Mouse (Mus musculus): ENCODE measurements at regions not wholly inside any gene's neighbourhood (a gene's known extent, or its start where the extent isn't known, plus 50 kb on each side); places are given as distances from the start of the nearest gene placed in this dataset.

GRCm38 (mm10) chr3:120810048-120810447 is 361.4 kb downstream of the Rwdd3 start:
- dilution Hi-C loops (cut with MboI; ENCODE audit: extremely low pct_ligation_motif_present, extremely low pct_unique_long_range_greater_than_20kb, low sequenced_read_pairs) (no loop called here), in situ Hi-C loops (cut with MboI; ENCODE audit: low pct_ligation_motif_present, low pct_unique_long_range_greater_than_20kb, low sequenced_read_pairs) (no loop called here)
- Histone ChIP-seq H3K27ac (ENCODE audit: insufficient read depth, low read depth) (no peak overlapping the region), H3K4me3 (replicated peaks in 1 of 3; ENCODE audit: low read depth in 2 of 3, low read length in 2 of 3, poor library complexity in 1 of 3) (no peak overlapping the region), H3K4me2 (ENCODE audit: insufficient read depth, low read depth, poor library complexity, severe bottlenecking) (no peak overlapping the region), H3K9me3 (replicated peaks; ENCODE audit: low read length) (peaks cover 59% of the 10 kb centered on the region), H3K9ac (ENCODE audit: insufficient read depth, low read depth) (no peak overlapping the region), H3K4me1 (ENCODE audit: control insufficient read depth in 1 of 2, insufficient read depth in 2 of 2) (no peaks in the 10 kb centered on the region), H3K79me2 (replicated peaks; ENCODE audit: control insufficient read depth, extremely low read depth, insufficient read depth, poor library complexity, severe bottlenecking) (no peaks in the 10 kb centered on the region), H3K27me3 (replicated peaks) (no peaks in the 10 kb centered on the region), H3K36me3 (replicated peaks in 1 of 2; ENCODE audit: control insufficient read depth in 1 of 2, insufficient read depth in 1 of 2, low read length in 1 of 2) (no peaks in the 10 kb centered on the region)
- TF ChIP-seq ZC3H11A (IDR thresholded peaks at IDR 0.05; ENCODE audit: low read depth, low read length): no peak
- DNase-seq (ENCODE audit: extremely low read depth): no peak

GRCm38 (mm10) chr3:120786659-120787058 is 384.8 kb downstream of the Rwdd3 start:
- H3K27ac ChIP-seq (ENCODE audit: insufficient read depth, low read depth): no peak overlapping the region
- peaks cover 52% of the 10 kb centered on the region for H3K9me3 ChIP-seq (replicated peaks; ENCODE audit: low read length)
- no peak overlapping the region for H3K4me3 ChIP-seq (replicated peaks in 1 of 3; ENCODE audit: low read depth in 2 of 3, low read length in 2 of 3, poor library complexity in 1 of 3)
- TF ChIP-seq ZNF384 (IDR thresholded peaks at IDR 0.05; ENCODE audit: low read depth, low read length): no peak
- no peak for TF ChIP-seq MAX (IDR thresholded peaks at IDR 0.05; ENCODE audit: low read length)
- H3K9ac ChIP-seq (ENCODE audit: insufficient read depth, low read depth): no peak overlapping the region
- no peak for DNase-seq (ENCODE audit: extremely low read depth)
- dilution Hi-C loops (cut with MboI; ENCODE audit: extremely low pct_ligation_motif_present, extremely low pct_unique_long_range_greater_than_20kb, low sequenced_read_pairs) (no loop called here), in situ Hi-C loops (cut with MboI; ENCODE audit: low pct_ligation_motif_present, low pct_unique_long_range_greater_than_20kb, low sequenced_read_pairs) (no loop called here)
- no peaks in the 10 kb centered on the region for H3K79me2 ChIP-seq (replicated peaks; ENCODE audit: control insufficient read depth, extremely low read depth, insufficient read depth, poor library complexity, severe bottlenecking)
- no peak overlapping the region for H3K4me2 ChIP-seq (ENCODE audit: insufficient read depth, low read depth, poor library complexity, severe bottlenecking)
- H3K4me1 ChIP-seq (ENCODE audit: control insufficient read depth in 1 of 2, insufficient read depth in 2 of 2): no peaks in the 10 kb centered on the region
- H3K36me3 ChIP-seq (replicated peaks in 1 of 2; ENCODE audit: control insufficient read depth in 1 of 2, insufficient read depth in 1 of 2, low read length in 1 of 2): no peaks in the 10 kb centered on the region
- no peaks in the 10 kb centered on the region for H3K27me3 ChIP-seq (replicated peaks)

GRCm38 (mm10) chr3:120781486-120781885 is 390.0 kb downstream of the Rwdd3 start:
- Histone ChIP-seq H3K27me3 (replicated peaks) (no peaks in the 10 kb centered on the region), H3K36me3 (replicated peaks in 1 of 2; ENCODE audit: control insufficient read depth in 1 of 2, insufficient read depth in 1 of 2, low read length in 1 of 2) (no peaks in the 10 kb centered on the region), H3K4me1 (ENCODE audit: control insufficient read depth in 1 of 2, insufficient read depth in 2 of 2) (no peaks in the 10 kb centered on the region), H3K9ac (ENCODE audit: insufficient read depth, low read depth) (no peak overlapping the region), H3K9me3 (replicated peaks; ENCODE audit: low read length) (peaks cover 49% of the 10 kb centered on the region), H3K27ac (ENCODE audit: insufficient read depth, low read depth) (no peak overlapping the region), H3K4me2 (ENCODE audit: insufficient read depth, low read depth, poor library complexity, severe bottlenecking) (no peak overlapping the region), H3K79me2 (replicated peaks; ENCODE audit: control insufficient read depth, extremely low read depth, insufficient read depth, poor library complexity, severe bottlenecking) (no peaks in the 10 kb centered on the region), H3K4me3 (replicated peaks in 1 of 3; ENCODE audit: low read depth in 2 of 3, low read length in 2 of 3, poor library complexity in 1 of 3) (no peak overlapping the region)
- in situ Hi-C loops (cut with MboI; ENCODE audit: low pct_ligation_motif_present, low pct_unique_long_range_greater_than_20kb, low sequenced_read_pairs): no loop called here
- no peak for DNase-seq (ENCODE audit: extremely low read depth)
- dilution Hi-C loops (cut with MboI; ENCODE audit: extremely low pct_ligation_motif_present, extremely low pct_unique_long_range_greater_than_20kb, low sequenced_read_pairs): no loop called here
- TF ChIP-seq JUND (conservative IDR thresholded peaks at IDR 0.05; ENCODE audit: low read depth, low read length): no peak
- TF ChIP-seq ZMIZ1 (IDR thresholded peaks at IDR 0.05; ENCODE audit: low read depth, low read length): no peak
- no peak for TF ChIP-seq CHD1 (IDR thresholded peaks at IDR 0.05; ENCODE audit: low read depth, low read length)
- TF ChIP-seq E2F4 (IDR thresholded peaks at IDR 0.05; ENCODE audit: insufficient replicate concordance, low read depth, low read length): no peak
- TF ChIP-seq SMC3 (IDR thresholded peaks at IDR 0.05; ENCODE audit: low read depth, low read length): no peak
- no peak for TF ChIP-seq ZKSCAN1 (IDR thresholded peaks at IDR 0.05; ENCODE audit: borderline replicate concordance, low read depth, low read length)
- TF ChIP-seq ZNF384 (IDR thresholded peaks at IDR 0.05; ENCODE audit: low read depth, low read length): no peak
- no peak for TF ChIP-seq TBP (conservative IDR thresholded peaks at IDR 0.05; ENCODE audit: low read depth, low read length)
- no peak for TF ChIP-seq CHD2 (IDR thresholded peaks at IDR 0.05; ENCODE audit: low read length)
- no peak for TF ChIP-seq USF1 (IDR thresholded peaks at IDR 0.05; ENCODE audit: low read depth, low read length)
